Mouse (Mus musculus): ENCODE data around the gene Gdf15.
A peak's percentile ranks its signal among the peaks of the same experiment; 100 is the strongest.

The Gdf15 gene

DNA sequence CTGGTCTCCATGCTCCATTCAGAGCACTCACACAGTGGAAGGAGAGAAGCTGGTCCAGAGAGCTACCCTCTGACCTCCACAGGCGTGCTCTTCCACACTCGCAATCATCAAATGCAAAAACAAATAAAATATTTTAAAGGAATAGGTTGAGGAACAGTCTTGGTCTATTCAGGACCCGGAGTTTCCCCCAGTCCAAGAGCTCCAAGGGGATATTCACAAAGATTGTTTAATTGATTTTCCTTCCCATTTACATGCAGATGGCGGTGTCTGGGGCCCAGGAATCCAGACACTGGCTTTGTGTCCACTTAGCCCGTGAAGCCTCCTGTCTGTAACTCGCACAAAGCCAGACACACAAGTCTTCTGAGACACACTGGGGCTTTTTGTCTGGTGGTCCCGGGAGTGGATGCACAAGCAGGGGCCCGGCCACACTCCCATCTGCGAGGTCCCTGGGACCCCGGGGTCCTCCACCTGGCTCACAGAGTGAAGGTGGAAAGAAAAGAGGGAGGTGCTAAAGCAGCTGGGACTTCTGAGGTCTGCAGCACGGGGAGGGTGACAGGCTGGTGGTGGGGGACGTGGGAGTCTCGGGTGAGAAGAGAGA lies 24.0 kb upstream of the Gdf15 start:
- DNase-seq (ENCODE audit: low read depth): no peak

DNA sequence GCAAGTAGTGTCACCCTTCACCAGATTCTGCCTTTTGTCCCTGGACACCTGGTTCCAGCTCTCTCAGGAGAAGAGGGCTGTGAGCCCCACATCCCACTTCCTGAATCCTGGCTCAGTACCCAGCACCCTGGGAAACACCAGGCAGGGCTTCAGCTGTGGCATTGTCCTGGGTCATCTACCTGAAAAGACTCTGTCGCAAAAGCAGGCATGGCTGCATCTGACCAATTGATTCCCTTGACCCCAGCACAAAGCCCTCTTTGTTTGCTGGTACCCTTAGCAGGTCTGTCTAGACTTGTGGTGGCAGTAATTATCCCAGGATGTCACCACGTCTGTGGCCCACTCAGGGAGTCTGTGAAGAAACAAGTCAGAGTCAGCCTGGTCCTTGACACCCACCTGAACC lies 23.2 kb upstream of the Gdf15 start:
- DNase-seq (ENCODE audit: low read depth): no peak

DNA sequence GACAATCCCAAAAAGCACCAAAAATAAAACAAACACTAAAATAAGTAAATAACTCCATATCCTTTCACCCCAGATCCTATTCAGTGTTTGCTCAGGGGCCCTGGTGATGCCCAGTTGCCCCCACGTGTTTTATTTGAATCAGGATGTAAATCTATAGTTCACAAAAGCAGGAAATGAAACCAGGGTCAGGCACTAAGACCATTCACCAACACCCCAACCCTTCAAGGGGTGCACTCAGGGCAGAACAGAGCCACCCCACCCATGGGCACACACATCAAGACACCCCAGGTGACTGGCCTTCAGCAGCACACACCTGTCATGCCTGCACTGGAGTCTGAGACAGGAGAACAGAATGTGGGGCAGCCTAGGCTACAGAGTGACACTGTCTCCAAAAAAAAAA lies 21.9 kb upstream of the Gdf15 start:
- no peak for DNase-seq (ENCODE audit: low read depth)

DNA sequence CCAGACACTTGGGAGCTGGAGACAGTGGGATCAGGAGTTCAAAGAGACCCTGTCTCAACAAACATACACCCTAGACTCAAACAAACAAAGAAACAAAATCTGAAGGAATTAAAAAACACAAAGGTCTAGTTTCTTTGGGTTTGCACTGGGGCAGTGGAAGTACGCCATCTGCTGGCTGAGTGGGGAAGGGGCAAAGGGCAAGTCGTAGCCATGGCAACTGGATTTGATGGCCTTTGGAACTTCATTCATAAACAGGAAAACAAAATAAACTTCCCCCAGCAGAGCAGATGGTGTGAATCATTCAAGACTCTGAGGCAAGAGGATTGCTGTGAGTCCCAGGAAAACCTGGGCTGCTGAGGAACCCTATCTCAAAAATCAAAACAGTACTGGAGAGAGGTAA lies 21.0 kb upstream of the Gdf15 start:
- peak; percentile 61 for DNase-seq (ENCODE audit: low read depth)

DNA sequence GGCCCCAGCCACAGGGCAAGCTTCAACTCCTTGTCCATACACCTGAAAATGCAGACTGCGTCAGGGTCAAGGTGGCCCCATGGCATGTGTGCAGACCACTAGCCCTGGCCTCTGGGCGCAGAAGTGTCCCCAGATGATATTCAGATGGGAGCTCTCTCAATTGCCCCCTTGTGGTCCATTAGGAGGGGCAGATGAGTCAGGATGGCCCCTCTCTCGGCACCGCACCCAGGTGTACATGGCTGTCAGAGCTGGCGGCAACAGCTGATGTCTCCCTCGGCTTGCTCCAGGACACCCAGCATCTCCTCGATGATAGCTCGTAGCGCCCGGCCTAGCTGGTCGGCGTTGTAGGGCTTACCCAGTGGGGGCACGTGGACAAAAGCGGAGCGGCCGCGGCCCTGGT lies 18.1 kb upstream of the Gdf15 start:
- DNase-seq (ENCODE audit: low read depth): no peak

DNA sequence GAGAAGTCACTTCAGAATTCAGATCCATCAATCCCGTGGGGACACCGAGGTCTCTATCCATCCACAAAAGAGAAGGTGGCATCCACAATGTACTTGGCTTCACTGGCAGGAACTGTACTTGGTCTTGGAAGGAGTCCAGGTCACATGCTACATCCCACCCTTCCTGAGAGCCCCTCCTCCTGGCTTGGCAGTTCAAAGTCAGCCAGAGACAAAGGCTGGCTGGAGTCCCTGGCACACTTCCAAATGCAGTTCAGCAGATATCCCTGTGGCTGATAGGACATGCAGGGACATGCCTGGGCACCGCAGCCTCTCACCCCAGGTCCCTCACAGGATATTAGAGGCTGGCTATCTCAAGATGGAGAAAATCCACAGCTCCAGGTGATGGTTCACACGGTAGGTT lies 17.1 kb upstream of the Gdf15 start:
- DNase-seq (ENCODE audit: low read depth): no peak

DNA sequence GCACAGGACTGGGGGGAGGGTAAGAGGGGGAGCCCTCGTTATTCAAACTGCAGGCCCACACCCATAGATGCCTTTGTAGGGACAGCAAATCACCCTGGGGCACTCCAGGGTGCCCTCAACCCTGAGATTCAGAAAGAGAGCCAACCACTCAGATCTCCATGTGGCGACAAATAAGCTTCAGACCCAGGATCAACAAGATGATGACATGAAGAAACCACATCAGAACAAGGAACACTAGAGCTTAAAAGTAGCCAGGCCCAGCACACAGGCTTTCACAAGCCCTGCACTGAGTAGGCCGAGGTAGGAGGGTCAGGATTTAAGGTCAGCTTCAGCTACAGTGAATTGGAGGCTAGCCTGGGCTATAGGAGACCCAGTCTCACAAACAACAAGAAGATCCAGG lies 16.7 kb upstream of the Gdf15 start:
- DNase-seq (ENCODE audit: low read depth): no peak

DNA sequence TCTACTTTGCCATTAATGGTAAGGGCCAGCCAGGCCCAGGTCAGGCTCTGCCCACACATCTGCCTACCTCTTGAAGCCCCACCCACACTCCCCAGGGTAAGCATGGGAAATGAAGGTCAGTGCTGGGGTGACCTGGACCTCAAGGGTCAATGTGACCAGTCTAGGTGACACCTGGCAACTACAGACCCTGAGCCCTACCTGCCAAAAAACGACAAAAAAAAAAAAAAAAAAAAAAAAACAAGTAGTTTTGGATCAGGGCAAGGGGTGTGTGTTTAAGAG lies 15.8 kb upstream of the Gdf15 start:
- no peak for DNase-seq (ENCODE audit: low read depth)

DNA sequence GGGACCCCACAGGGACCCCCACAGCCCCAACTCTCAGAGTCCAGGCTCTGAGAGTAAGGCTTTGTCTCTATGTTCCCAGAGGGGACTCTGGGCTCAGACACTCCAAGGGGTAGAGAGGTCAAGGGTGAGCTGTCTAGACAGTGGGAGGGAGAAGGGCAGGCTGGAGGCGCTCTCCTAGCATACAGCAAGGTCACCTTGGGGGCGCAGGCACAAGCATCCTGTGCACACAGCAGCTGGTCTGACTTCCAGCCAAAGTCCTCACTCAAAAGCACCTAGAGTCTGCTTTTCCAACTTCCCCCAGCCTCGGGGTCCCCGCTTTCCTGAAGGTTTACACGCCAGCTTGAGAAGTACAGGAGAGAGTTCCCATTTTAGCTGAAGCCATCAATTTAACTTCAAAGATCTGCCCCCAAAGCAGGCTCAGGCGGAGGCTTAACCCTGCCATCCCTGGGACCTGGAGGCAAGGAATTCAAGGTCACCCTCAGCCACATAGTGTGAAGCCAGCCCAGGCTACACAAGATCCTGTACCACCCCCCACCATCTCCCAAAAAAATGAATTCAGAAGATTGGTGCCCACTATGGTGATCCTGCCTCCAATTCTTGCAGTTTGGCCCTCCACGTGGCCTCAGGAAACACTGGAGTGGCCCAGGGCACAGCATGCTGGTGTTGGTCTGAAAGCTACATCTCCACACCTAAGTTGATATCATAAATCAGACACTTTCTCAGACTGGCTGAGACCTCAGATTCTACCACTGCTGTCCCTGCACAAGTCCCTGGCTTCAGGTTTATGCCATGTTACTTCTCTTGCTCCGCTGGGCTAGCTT lies 15.3 kb upstream of the Gdf15 start:
- DNase-seq (ENCODE audit: low read depth): no peak

DNA sequence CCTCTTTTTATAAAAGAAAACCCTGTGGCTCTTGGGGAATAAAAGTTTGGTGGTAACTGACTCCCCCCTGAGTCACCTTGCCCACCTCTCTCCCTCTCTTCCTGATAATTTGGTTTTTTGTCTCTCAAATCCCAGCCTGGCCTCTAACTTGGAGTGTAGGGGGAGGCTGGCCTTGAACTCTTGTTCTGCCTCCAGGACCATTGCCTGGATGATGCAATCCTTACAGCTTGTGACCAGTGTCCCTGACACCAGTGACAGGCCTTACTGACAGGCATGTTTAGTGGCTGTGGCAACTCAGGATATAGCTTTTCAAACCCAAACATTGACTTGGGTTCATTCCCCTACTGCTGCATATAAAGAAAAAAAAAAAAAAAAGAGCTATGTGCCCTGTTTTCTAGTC lies 14.5 kb upstream of the Gdf15 start:
- no peak for DNase-seq (ENCODE audit: low read depth)

DNA sequence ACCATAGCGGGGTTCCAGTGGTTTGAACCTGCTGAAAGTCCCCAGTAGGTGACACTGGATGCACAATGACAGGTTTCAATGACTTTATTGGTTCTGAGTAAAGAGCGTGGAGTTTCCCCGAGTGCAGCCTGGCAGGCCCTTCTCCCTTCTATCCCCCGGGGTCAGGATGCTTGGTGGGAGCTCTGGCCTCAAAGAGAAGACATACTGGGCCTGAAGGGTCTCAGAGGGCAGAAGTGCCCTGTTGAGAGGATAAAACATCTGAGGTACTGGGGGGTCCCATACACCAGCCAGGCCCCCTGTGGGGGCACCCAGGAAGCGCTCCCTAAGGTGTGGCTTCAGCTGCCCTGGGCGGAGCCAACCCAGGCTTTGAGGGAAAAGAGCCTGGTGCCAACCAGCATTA lies 14.1 kb upstream of the Gdf15 start:
- no peak for DNase-seq (ENCODE audit: low read depth)

DNA sequence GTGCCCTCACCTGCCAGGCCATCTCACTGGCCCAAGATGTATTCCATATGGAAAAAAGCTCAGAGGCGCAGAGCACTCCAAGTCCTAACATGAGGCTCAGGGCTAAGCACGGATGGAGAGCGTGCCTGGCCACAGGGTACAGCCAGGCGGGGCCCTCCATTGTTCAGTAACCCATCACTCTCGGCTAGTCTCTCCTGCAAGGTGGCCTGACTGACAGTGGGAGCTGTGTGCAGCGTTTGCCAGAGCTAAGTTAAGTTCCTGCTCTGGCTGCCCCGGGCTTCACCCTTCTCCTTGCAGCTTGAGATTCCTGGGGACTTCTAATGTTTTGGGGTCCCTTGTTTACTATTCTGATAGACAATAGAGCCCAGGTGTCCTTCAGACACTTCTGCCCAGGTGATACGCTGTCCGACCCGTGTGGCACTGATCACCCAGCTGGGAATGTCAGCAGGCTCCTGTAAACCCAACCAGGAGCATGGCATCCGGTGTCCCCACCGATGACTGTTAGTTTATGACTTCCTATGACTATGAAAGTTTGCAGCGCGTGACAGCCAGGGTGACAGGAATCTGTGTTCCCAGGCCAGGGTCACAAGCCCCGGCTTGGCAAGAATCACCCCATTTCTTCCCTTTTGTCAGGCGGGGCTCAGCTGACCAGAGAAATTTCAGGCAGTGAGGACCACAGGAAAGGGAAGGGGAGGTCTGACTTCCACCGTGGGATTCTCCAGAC lies 13.4 kb upstream of the Gdf15 start:
- no peak for DNase-seq (ENCODE audit: low read depth)

DNA sequence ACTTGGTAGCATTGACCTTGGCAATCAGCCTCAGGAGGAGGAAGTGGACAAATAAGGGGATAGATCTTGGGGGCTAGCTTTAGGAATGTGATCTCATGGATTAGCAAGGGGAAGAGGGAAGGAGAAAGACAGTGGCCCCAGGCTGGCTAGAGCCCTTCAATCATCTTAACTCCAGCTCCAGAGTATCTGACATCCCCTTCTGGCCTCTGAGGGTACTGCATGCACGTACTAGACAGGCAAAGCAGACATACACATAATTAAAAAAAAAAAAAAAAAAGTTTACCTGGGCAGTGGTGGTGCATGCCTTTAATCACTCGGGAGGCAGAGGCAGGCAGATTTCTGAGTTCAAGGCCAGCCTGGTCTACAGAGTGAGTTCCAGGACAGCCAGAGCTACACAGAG lies 11.8 kb upstream of the Gdf15 start:
- no peak for DNase-seq (ENCODE audit: low read depth)

DNA sequence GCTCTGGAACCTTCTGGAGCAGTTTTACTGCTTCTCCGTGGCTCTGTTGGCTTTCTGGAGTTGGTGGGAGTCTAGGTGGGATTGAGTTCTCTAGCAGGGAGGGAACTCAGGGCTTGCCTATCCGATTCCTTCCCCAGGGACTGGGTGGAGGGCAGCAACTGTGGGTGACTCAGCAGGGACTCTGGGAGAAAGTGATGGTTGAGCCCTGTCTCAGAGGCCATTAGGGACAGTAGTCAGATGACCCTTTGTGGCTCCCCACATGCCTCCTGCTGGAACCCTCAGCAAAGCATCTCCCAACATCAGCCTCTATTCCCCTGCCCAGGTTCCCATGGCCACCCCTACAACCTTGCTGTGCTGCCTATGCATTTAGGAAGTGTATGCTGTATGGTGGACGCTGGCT lies 10.8 kb upstream of the Gdf15 start:
- no peak for DNase-seq (ENCODE audit: low read depth)

DNA sequence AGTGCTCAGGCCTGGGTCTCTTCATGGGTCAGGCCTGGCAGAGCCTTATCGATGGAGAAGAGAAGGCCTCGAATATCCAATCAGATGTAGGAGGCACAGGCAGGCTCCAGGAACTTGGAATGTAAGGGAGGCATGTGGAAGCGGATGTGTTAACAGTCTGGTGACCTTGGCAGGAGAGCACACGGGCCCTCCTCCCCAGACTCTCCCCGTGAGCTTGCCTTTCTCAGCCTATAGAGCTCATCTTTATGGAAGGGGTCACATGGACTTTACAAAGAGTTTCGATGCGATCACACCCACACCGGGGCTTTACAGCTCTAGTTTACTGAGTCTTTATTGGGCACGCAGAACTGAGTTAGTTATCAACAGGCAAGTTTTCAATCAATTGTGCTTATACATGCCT lies 6.5 kb upstream of the Gdf15 start:
- no peak for DNase-seq (ENCODE audit: low read depth)

DNA sequence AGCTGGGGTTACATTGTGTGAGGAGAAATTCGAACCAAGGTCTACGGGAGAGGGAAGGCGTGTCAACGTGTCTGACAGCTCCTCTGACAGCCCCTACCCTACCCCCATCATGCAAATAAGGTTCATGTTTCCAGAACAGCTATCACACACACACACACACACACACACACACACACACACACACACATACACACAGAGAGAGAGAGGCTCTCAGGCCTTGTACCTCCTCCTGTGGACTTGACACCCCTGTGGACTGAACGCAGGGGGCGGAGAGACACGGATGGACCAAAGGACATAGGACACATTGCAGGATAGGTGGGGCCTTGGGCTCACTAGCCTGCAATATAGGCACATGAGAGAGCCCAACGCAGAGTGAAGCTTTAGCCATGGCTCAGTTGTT lies 4.6 kb upstream of the Gdf15 start:
- DNase-seq (ENCODE audit: low read depth): no peak

DNA sequence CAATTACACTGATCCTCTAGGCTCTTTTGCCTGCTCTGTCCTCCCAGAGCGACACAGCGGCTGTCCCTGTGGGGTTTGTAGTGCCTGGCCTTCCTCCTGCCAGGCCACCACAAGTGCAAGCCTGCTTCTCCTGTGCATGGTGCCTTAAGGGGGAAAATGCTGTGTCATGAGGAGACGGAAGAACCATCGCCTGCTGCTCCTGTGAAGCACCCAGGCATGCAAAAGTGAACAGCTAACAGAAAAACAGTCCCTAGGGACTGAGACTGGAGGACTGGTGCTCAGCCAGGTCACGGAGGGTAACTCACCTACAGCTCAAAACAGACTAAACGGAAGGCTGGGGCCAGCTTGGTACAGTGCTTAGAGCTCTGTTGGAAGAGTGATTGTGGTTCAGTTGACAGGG lies 3.3 kb upstream of the Gdf15 start:
- no peak for DNase-seq (ENCODE audit: low read depth)

DNA sequence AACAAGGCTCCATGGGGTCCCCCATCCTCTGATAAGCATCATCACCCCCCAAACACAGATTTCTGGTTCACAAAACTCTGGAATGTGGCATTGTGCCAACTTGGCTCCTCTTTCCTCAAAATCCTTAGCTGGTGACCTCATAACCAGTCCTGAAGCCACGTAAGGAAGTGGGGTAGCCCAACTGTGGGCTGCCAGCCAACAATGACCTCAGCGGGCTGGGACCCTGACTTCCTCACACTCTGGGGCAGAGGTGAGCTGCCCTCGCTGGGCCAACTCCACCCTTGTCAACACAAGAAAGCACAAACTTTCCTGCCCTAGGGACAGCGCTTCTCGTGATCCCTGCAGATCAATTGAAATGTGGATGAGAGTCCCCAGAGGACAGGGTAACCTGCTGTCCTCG lies 1.8 kb upstream of the Gdf15 start:
- no peak for DNase-seq (ENCODE audit: low read depth)

DNA sequence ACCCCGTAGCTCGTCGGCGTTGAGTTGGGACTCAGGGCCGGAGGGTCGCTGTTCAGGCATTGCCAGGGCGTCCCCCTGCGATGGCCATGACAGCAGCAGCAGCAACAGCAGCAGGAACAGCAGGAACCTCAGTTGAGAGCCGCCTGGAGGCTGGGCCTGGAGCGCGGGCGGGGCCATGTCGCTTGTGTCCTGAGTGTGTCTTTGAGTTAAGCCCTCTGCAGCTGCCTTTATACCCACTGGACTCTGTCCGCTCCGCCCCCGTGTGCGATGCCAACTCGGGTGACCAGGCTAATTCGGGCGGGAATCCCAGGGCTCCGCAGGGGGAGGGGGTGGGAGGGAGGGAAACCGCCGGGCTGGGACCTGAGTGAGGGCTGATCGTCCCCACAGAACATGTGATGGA lies 820 bp downstream of the Gdf15 start:
- no peak for DNase-seq (ENCODE audit: low read depth)

DNA sequence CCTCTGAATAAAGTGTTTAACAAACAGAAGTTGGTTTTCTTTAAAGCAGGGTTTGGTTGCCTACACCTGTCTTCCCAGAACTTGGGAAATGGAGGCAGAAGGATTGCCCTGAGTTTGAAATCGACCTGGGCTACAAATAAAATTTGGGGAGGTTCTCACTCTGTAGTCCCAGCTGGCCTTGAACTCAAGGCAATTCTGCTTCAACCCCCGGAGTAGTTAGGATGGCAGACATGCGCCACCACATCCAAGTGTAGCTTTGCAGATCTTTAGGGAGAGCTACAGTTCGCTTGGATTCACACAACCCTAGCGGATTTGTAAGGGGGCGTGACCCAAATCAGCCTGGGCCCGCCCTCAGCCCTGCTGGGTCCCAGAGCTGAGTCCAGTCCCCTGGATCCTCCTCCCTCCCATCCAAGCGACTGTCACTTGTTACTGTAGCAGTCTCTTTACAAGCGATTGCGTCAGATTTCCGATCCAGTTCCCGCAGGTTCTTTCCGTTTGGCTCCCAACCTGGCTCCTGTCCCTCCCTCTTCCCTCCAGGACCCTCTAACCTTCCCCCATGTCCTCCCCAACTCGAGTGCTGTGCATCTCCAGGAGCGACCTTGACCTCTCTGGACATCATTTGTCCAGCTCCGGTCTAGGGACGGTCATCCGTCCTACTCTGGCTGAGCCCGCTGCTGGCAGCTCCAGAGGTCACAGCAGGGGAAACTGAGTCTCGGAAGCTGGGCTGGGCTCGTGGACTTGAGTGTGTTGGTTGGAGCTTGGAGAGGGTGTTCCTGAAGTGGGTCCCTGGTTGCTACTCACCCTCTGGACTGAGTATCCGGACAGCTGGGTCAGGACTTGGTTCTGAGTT lies 1.5 kb downstream of the Gdf15 start:
- no peak for DNase-seq (ENCODE audit: low read depth)

DNA sequence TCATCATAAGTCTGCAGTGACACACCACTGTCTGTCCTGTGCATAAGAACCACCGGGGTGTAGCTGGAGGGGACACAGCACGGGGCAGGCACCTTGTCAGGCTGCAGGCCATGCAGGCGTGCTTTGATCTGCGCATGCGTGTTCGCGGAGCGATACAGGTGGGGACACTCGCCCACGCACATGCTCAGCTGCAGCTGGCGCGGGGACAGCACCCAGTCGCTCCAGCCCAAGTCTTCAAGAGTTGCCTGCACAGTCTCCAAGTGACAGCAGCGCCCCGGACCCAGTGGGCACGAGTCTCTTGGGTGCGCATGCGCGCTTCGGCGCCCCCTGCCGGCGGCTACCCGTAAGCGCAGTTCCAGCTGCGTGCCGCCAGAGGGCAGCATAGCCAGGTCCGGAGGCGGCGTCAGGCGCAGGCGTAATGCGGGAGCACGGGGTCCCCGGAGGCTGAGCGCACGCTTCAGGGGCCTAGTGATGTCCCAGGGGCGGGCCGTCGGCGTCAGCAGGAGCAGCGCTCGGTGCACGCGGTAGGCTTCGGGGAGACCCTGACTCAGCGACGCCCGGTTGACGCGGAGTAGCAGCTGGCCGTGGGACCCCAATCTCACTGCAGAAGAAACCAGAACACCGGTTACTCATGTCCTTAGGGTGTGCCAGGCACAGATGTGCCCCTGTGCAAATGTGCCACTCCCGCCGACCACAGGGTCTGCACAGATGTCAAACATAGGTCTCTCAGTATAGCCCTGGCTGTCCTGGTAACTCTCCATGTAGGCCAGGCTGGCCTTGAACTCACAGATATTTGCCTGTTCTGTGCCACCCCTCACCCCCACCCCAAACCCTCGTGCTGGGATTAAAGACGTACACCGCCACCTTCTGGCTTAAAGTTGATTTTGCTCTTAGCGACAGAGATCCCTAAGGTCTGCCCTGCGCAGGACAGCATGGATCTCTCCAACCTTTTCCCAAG lies 2.4 kb downstream of the Gdf15 start:
- DNase-seq (ENCODE audit: low read depth): no peak

All from c-Kit-positive CD71-negative TER-119-negative erythroid progenitor cells, embryonic 14.5 days (primary cell).